Mouse (Mus musculus) gastrocnemius, adult 2 months (tissue): ENCODE results near the gene Mrm2. TPM values are rescaled to one million over a fixed set of nuclear protein-coding genes. Genes with fewer than 3 reads are reported as not detected.
"Not testable (repeated sequence)": the region's sequence is repeated elsewhere in the genome, so short reads cannot be mapped to it uniquely, and the experiment has no call there.

Source experiments
- DNase-seq: peaks from one replicate; pipeline ENCODE4 v3.0.0; 2022
- H3K27ac ChIP-seq: fragments of 200-600 bp; 2 replicates; pipeline ENCODE4 v1.8.1; 2022; ENCODE audit warnings: mild to moderate bottlenecking
- H3K4me3 ChIP-seq: fragments of 200-600 bp; 2 replicates; pipeline ENCODE4 v1.8.1; 2022; ENCODE audit warnings: mild to moderate bottlenecking, moderate library complexity
- CTCF ChIP-seq: fragments of 200-600 bp; IDR thresholded peaks from 2 replicates; pipeline ENCODE4 v1.8.1; 2022; ENCODE audit warnings: antibody characterized with exemption, mild to moderate bottlenecking, moderate library complexity
- intact Hi-C: fragments of 180-260 bp; cut with DNase I; formaldehyde crosslinking; loops from one replicate; pipeline ENCODE4 v1.15.1; 2025
- long read RNA-seq, 2 experiments: library from polyadenylated mRNA; stranded (forward); transcript quantifications; one replicate each; pipeline ENCODE4 v2.0.0; 2021
- total RNA-seq, 2 experiments: library from RNA; stranded (reverse); gene quantifications; 2 replicates each; pipeline ENCODE4 v1.2.3; 2021

Gene Mrm2
- total RNA-seq = 1 to 10 TPM; 6.0 to 9.0 TPM
- long read RNA-seq, experiment 1, transcript Mrm2-201 (3 exons, 1,443 nt) = major isoform, 6 of 7 reads
- long read RNA-seq, experiment 1, partial matches to known transcripts = 1 of 7 reads
- long read RNA-seq, experiment 1, other reads (novel, unspliced or antisense) = 0 of 7 reads
- long read RNA-seq, experiment 2, partial matches to known transcripts = 1 of 5 reads
- long read RNA-seq, experiment 2, other reads (novel, unspliced or antisense) = 0 of 5 reads

GRCm38 (mm10) chr5:140331615-140332512, at the start of gene Mrm2:
Gene Mrm2, minus strand, starts transcription at chr5:140331898.
- peak within 1 kb of the TSS; percentile 89 for H3K27ac ChIP-seq
- peak within 1 kb of the TSS; percentile 87 for H3K4me3 ChIP-seq
- intact Hi-C loops = loop anchor here (5.0 kb wide), 1 partner anchor 55 kb away; the partner anchor contains the start of gene Snx8
- DNase-seq = peak; percentile 89
- peak; percentile 93 for TF ChIP-seq CTCF

DNA sequence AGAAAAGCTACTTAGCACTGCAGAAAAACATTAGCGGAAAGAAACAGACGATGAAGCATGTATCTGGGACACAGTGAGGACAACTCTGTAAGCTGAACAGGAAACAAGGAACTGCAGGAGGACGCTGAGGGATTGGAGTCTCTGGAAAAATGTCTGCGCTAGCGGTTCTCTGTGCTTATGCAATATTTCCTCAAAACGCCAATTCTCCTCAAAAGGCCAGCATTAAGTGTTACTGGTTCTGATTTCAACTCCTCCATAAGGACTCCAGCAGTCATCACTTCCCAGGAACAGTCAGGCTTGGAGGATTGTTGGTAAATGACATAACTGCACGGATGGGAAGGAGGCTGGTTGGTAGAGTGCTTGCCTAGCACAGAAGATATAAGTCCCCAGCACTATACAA, 49.5 kb upstream of the Mrm2 start:
- Histone ChIP-seq H3K4me3 (no peak overlapping the region), H3K27ac (no peak overlapping the region)
- intact Hi-C loops = no loop called here
- no peak for TF ChIP-seq CTCF
- no peak for DNase-seq

DNA sequence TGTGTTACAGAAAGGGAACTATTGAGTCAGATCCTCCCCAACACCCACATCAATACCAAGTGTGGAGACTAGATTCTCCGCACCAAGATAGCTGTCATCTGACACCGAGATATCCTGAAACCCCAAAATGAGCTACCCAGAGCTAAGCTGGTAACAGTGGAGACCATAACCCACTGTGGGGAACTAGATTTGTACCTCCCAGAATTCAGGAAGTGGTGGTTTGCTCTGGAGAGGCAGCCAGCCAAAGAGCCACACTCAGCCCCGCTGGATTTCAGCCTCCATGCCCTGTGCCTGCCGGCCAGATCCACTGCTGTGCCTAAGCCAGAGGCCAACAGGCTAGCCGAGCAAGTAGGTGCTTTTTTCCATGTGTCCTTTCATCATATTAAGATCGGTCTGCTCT, 47.6 kb upstream of the Mrm2 start:
- intact Hi-C loops = no loop called here
- Histone ChIP-seq H3K4me3 (no peak overlapping the region), H3K27ac (peak overlapping the region; percentile 50)
- no peak for TF ChIP-seq CTCF
- peak; percentile 30 for DNase-seq

GRCm38 (mm10) chr5:140378121-140378853, 46.6 kb upstream of the Mrm2 start:
- intact Hi-C loops = no loop called here
- TF ChIP-seq CTCF = no peak
- Histone ChIP-seq H3K27ac (no peak overlapping the region), H3K4me3 (no peak overlapping the region)
- DNase-seq = peak; percentile 27

DNA sequence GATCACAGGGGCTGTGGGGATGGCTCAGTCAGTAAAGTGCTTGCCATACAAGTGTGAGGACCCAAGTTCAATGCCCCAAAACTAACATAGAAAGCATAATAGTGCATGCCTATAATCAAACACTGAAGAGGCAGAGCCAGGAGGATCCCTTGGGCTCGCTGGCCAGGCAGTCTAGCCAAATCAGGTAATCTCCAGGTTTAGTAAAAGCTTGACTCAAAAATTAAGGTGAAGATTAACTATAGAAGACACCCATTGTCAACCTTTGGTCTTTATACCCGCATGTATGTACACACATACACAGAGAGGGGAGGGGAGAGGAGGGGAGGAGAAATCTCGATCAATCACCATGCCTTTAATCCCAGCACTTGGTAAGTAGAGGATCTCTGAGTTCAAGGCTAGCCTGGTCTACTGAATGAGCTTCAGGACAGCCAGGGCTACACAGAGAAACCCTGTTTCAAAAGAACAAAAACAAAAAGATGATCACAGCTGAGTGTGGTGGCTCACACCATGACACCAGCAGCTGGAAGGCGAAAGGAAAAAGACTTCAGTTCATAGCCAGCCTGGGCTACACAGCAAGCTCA, 43.6 kb upstream of the Mrm2 start:
- TF ChIP-seq CTCF = no peak
- no peak overlapping the region for H3K4me3 ChIP-seq
- intact Hi-C loops = no loop called here
- no peak for DNase-seq
- H3K27ac ChIP-seq = no peak overlapping the region

DNA sequence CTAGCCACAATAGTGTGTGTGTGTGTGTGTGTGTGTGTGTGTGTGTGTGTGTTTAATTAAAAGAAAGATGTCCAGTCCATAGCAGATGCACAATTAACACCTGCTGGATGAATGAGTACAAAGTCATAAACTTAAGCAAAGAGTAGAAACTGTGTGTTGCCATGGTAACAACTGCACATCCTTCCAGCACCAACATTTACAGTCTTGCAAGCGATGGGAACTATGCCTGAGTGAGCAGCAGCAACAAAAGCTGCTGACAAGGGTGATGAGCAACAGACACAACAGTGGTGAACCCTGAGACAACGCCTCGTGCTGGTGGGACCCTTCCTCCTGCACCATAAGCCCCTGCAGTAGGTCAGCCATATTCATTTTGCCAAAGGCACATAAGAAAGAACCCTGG, 42.5 kb upstream of the Mrm2 start:
- TF ChIP-seq CTCF = no peak
- Histone ChIP-seq H3K27ac (no peak overlapping the region), H3K4me3 (no peak overlapping the region)
- DNase-seq = no peak
- intact Hi-C loops = no loop called here

GRCm38 (mm10) chr5:140373711-140374110, 42.0 kb upstream of the Mrm2 start:
- DNase-seq = no peak
- intact Hi-C loops = no loop called here
- H3K4me3 ChIP-seq = no peak overlapping the region
- no peak overlapping the region for H3K27ac ChIP-seq
- no peak for TF ChIP-seq CTCF

DNA sequence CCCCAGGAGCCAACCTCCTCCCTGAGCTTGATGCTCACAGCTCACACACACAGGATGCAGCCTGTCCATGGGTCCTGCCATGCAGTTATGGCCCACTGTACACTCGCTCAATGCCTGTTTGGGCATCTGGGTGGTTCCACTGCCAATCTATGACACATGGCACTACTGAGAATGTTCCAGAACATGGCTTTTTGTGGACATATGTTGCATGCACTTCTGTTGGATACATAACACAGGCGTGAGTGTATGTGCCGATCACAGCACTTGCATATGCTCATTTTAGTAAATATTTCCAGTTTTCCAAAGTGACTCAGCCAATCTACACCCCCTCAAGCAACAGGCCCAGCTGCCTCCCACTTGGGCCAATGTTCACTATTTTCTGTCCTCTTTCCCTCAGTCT, 40.0 kb upstream of the Mrm2 start:
- Histone ChIP-seq H3K27ac (no peak overlapping the region), H3K4me3 (no peak overlapping the region)
- TF ChIP-seq CTCF = no peak
- intact Hi-C loops = no loop called here
- DNase-seq = no peak

- no peak for DNase-seq
- intact Hi-C loops = no loop called here
- no peak for TF ChIP-seq CTCF
- Histone ChIP-seq H3K4me3 (no peak overlapping the region), H3K27ac (peak overlapping the region; percentile 59; the same call in 1 of the 2 replicates)
Measured at GRCm38 (mm10) chr5:140370446-140371254, 39.0 kb upstream of the Mrm2 start.

- intact Hi-C loops = no loop called here
- Histone ChIP-seq H3K27ac (peak overlapping the region; percentile 59), H3K4me3 (no peak overlapping the region)
- no peak for DNase-seq
- TF ChIP-seq CTCF = no peak
Measured at GRCm38 (mm10) chr5:140369466-140369865, 37.8 kb upstream of the Mrm2 start.

- H3K4me3 ChIP-seq = no peak overlapping the region
- TF ChIP-seq CTCF = no peak
- intact Hi-C loops = no loop called here
- no peak for DNase-seq
- H3K27ac ChIP-seq = peak overlapping the region; percentile 59; the same call in 1 of the 2 replicates
Measured at GRCm38 (mm10) chr5:140368926-140369325, 37.2 kb upstream of the Mrm2 start.

DNA sequence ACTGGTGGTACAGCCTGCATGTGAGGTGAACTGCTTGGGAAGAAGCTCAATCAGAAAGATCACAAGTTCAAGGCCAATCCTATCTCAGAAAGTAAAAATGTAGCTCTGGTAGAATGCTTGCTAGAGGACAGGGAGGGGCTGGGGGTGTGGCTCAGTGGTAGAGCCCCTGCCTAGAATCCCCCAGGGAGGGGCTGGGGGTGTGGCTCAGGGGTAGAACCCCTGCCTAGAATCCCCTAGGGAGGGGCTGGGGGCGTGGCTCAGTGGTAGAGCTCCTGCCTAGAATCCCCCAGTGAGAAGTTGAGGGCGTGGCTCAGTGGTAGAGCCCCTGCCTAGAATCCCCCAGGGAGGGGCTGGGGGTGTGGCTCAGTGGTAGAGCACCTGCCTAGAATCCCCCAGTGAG, 36.4 kb upstream of the Mrm2 start:
- intact Hi-C loops, DNase-seq, H3K27ac ChIP-seq, H3K4me3 ChIP-seq: not testable (repeated sequence)
